ENCODE assay signal across 8 mouse cellular contexts in the genomic region with DNA sequence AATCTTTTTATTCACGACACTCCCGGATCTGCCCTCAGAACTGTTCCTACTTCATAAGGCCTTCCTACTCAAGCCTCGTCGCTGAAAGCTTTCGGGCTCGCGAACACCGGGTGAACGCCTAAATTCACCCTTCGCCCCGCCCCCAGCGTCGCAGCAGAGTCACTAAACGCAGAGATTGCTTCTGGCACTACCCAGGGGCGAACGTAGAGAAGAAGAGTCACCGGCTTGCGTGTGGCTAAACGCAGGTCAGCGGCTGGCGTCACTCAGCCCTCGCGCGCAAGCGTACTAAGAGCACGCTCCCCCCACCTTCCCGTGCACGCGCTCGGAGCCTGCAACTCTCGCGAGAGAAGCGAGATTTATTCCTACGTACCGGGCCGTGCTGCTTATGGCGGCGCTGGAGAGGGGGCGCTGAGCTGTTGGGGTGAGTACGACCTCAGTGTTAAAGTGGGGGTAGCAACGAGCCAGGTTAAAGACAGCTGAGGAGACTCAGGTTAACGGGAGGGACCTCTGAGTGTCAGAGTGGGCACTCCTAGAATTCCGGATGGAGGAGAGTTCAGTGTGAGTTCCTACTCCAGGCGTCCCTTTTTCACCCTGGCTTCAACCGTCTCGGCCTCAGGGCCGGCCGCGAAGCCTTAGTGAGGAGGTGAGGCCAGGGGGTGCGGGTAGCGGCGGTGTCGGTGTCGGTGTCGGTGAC. TPM values are rescaled to one million over a fixed set of nuclear protein-coding genes. Genes with fewer than 3 reads are reported as not detected.
DNase-seq lines count a peak whose midpoint lies in the region; ATAC-seq and TF ChIP-seq lines count a peak whose summit lies in the region.

A gene (plus strand): TSS at position 178 of the 694 bp plus-strand sequence.

- H3K4me2 ChIP-seq in heart, embryonic 11.5 days, result peak within 1 kb of the TSS; percentile 76
- peak within 1 kb of the TSS; percentile 65 for H3K4me2 ChIP-seq in kidney, embryonic 16.5 days (replicated peaks; ENCODE audit: low read depth, low read length)
- H3K4me2 ChIP-seq in myocyte (ENCODE audit: low read depth), result peak within 1 kb of the TSS; percentile 89

- no peak for TF ChIP-seq CTCF in C2C12 (IDR thresholded peaks at IDR 0.05; ENCODE audit: control insufficient read depth, insufficient read depth, insufficient read length)
- TF ChIP-seq CTCF in brain, embryonic 14.5 days (IDR thresholded peaks at IDR 0.05; ENCODE audit: borderline replicate concordance, extremely low read depth, insufficient read depth, insufficient read length), result no peak
- no peak for TF ChIP-seq CTCF in liver, adult 2 months (IDR thresholded peaks at IDR 0.05; ENCODE audit: low read depth, low read length)

- H3K79me3 ChIP-seq in C2C12 (ENCODE audit: low read depth), result peaks cover 41% of the 10 kb centered on the region

- WGBS in heart, embryonic 11.5 days (ENCODE audit: insufficient replicate concordance), result under 1% methylated on average over 55 of the region's 55 CpGs
- under 1% methylated on average over 55 of the region's 55 CpGs for WGBS in kidney, embryonic 16.5 days
- under 1% methylated on average over 55 of the region's 55 CpGs for WGBS in liver, adult 2 months

- ATAC-seq in heart, embryonic 11.5 days (replicated peaks; ENCODE audit: insufficient number of reproducible peaks, low FRiP score, low TSS enrichment), result peak; percentile 93
- peak; percentile 96 for ATAC-seq in kidney, embryonic 16.5 days (ENCODE audit: low FRiP score, low TSS enrichment)

- H3K27me3 ChIP-seq in C2C12 (ENCODE audit: control insufficient read depth, insufficient read depth, insufficient read length), result no peaks in the 10 kb centered on the region
- no peaks in the 10 kb centered on the region; the same call in 1 of the 2 replicates for H3K27me3 ChIP-seq in erythroblast, embryonic 14.5 days (ENCODE audit: control insufficient read depth)
- no peaks in the 10 kb centered on the region for H3K27me3 ChIP-seq in heart, embryonic 11.5 days (ENCODE audit: control insufficient read depth, insufficient read depth, low read length)
- no peaks in the 10 kb centered on the region for H3K27me3 ChIP-seq in kidney, embryonic 16.5 days (ENCODE audit: insufficient read depth, low read length)
- no peaks in the 10 kb centered on the region for H3K27me3 ChIP-seq in liver, adult 2 months (ENCODE audit: control insufficient read depth, insufficient read depth, low read length)
- H3K27me3 ChIP-seq in myocyte (ENCODE audit: control insufficient read depth, insufficient read depth, insufficient read length), result no peaks in the 10 kb centered on the region
- no peaks in the 10 kb centered on the region for H3K27me3 ChIP-seq in splenic B cell, adult 2 months (ENCODE audit: control insufficient read depth, insufficient read depth, low read length, poor library complexity, severe bottlenecking)

- H3K4me1 ChIP-seq in erythroblast, embryonic 14.5 days (ENCODE audit: control insufficient read depth), result peaks cover 36% of the 10 kb centered on the region
- H3K4me1 ChIP-seq in heart, embryonic 11.5 days (ENCODE audit: control insufficient read depth, insufficient read depth, low read length), result no peaks in the 10 kb centered on the region
- H3K4me1 ChIP-seq in kidney, embryonic 16.5 days (ENCODE audit: insufficient read depth, low read length), result peaks cover 18% of the 10 kb centered on the region
- H3K4me1 ChIP-seq in liver, adult 2 months (ENCODE audit: control insufficient read depth, insufficient read depth, low read length), result peaks cover 16% of the 10 kb centered on the region; the same call in 1 of the 2 replicates

- no peaks in the 10 kb centered on the region for H3K9me3 ChIP-seq in erythroblast, embryonic 14.5 days (ENCODE audit: control insufficient read depth, low read length)
- no peaks in the 10 kb centered on the region for H3K9me3 ChIP-seq in heart, embryonic 11.5 days (replicated peaks; ENCODE audit: control insufficient read depth, low read length)
- no peaks in the 10 kb centered on the region for H3K9me3 ChIP-seq in kidney, embryonic 16.5 days (ENCODE audit: low read length)

- peak; percentile 61; the same call in 1 of the 2 replicates for TF ChIP-seq POLR2A in brain, embryonic 14.5 days (IDR thresholded peaks at IDR 0.05; ENCODE audit: borderline replicate concordance, extremely low read depth, insufficient read depth, insufficient read length, poor library complexity, severe bottlenecking)
- peak; percentile 48 for TF ChIP-seq POLR2A in liver, adult 2 months (IDR thresholded peaks at IDR 0.05; ENCODE audit: extremely low read depth, insufficient read depth, low read length)
- TF ChIP-seq POLR2A in myocyte (IDR thresholded peaks at IDR 0.05; ENCODE audit: insufficient read length, low read depth), result peak; percentile 89

- H3ac ChIP-seq in C2C12 (ENCODE audit: control insufficient read depth, insufficient read length, low read depth) (peak within 1 kb of the TSS; percentile 96), myocyte (ENCODE audit: control insufficient read depth, insufficient read length) (peak within 1 kb of the TSS; percentile 64)

- H3K36me3 ChIP-seq in C2C12 (ENCODE audit: control insufficient read depth, insufficient read depth) (peaks cover 11% of the 10 kb centered on the region), myocyte (ENCODE audit: control insufficient read depth, insufficient read depth) (peaks cover 4% of the 10 kb centered on the region)
- H3K36me3 ChIP-seq in erythroblast, embryonic 14.5 days (ENCODE audit: control insufficient read depth), result peaks cover 10% of the 10 kb centered on the region
- no peaks in the 10 kb centered on the region for H3K36me3 ChIP-seq in heart, embryonic 11.5 days (ENCODE audit: control insufficient read depth, insufficient read depth, low read length)
- no peaks in the 10 kb centered on the region for H3K36me3 ChIP-seq in kidney, embryonic 16.5 days (ENCODE audit: insufficient read depth, low read length)
- no peaks in the 10 kb centered on the region for H3K36me3 ChIP-seq in liver, adult 2 months (ENCODE audit: control insufficient read depth, insufficient read depth, low read length)
- no peaks in the 10 kb centered on the region; the same call in 1 of the 2 replicates for H3K36me3 ChIP-seq in splenic B cell, adult 2 months (ENCODE audit: control insufficient read depth, insufficient read depth, low read length, poor library complexity, severe bottlenecking)

- H3K79me2 ChIP-seq in C2C12 (ENCODE audit: control insufficient read depth, insufficient read depth) (peaks cover 50% of the 10 kb centered on the region), myocyte (ENCODE audit: control insufficient read depth, insufficient read depth) (peaks cover 49% of the 10 kb centered on the region)
- H3K79me2 ChIP-seq in liver, adult 2 months (ENCODE audit: control insufficient read depth, insufficient read depth, low read length), result peaks cover 11% of the 10 kb centered on the region; the same call in 1 of the 2 replicates

- peak within 1 kb of the TSS; percentile 98 for H3K27ac ChIP-seq in heart, embryonic 11.5 days (ENCODE audit: low read depth, low read length)
- peak within 1 kb of the TSS; percentile 97 for H3K27ac ChIP-seq in kidney, embryonic 16.5 days (ENCODE audit: low read length)
- H3K27ac ChIP-seq in liver, adult 2 months (replicated peaks; ENCODE audit: insufficient read depth, low read depth, low read length), result peak within 1 kb of the TSS; percentile 91

- H3K4me3 ChIP-seq in C2C12 (ENCODE audit: insufficient read depth, poor library complexity, severe bottlenecking), result peak within 1 kb of the TSS; percentile 100
- H3K4me3 ChIP-seq in erythroblast, embryonic 14.5 days (replicated peaks), result peak within 1 kb of the TSS; percentile 100
- H3K4me3 ChIP-seq in heart, embryonic 11.5 days (ENCODE audit: low read depth, low read length), result peak within 1 kb of the TSS; percentile 99
- H3K4me3 ChIP-seq in kidney, embryonic 16.5 days (ENCODE audit: low read length), result peak within 1 kb of the TSS; percentile 96
- H3K4me3 ChIP-seq in liver, adult 2 months (ENCODE audit: insufficient read depth, low read depth, low read length), result peak within 1 kb of the TSS; percentile 82
- peak within 1 kb of the TSS; percentile 100 for H3K4me3 ChIP-seq in myocyte

- DNase-seq in brain, embryonic 14.5 days (ENCODE audit: low read depth), result peak; percentile 99
- peak; percentile 96 for DNase-seq in liver, adult 2 months (ENCODE audit: extremely low read depth, low read depth, low spot score)
- DNase-seq in splenic B cell, adult 2 months (ENCODE audit: low read depth, low spot score), result peak; percentile 99

- H3K9ac ChIP-seq in heart, embryonic 11.5 days (ENCODE audit: low read depth, low read length), result peak within 1 kb of the TSS; percentile 100
- peak within 1 kb of the TSS; percentile 99 for H3K9ac ChIP-seq in kidney, embryonic 16.5 days (replicated peaks; ENCODE audit: low read length)
- H3K9ac ChIP-seq in liver, adult 2 months (ENCODE audit: low read depth, low read length), result peak within 1 kb of the TSS; percentile 89

TF ChIP-seq in C2C12, 6 proteins besides CTCF, POLR2A, EP300 and RAD21:
- TF ChIP-seq USF1 (IDR thresholded peaks at IDR 0.05; ENCODE audit: low read depth), result no peak
- no peak for TF ChIP-seq MYOG (IDR thresholded peaks at IDR 0.05; ENCODE audit: control insufficient read depth, extremely low read depth, insufficient read length)
- TF ChIP-seq CEBPB (IDR thresholded peaks at IDR 0.05; ENCODE audit: low read depth), result no peak
- peak; percentile 56 for TF ChIP-seq MAX (IDR thresholded peaks at IDR 0.05)

TF ChIP-seq in myocyte, 11 proteins besides CTCF, POLR2A, EP300 and RAD21:
- TF ChIP-seq USF1 (IDR thresholded peaks at IDR 0.05; ENCODE audit: low read depth) (no peak), MYOD1 (IDR thresholded peaks at IDR 0.05; ENCODE audit: control insufficient read depth in 1 of 3, insufficient read length in 2 of 3, low read depth in 2 of 3) (peak in 1 of 3 experiments; percentile 10), MAX (IDR thresholded peaks at IDR 0.05; ENCODE audit: low read depth) (peak; percentile 4), REST (IDR thresholded peaks at IDR 0.05; ENCODE audit: insufficient read depth, insufficient read length) (no peak), TCF12 (IDR thresholded peaks at IDR 0.05; ENCODE audit: insufficient read depth, poor library complexity, severe bottlenecking) (no peak), SRF (IDR thresholded peaks at IDR 0.05; ENCODE audit: control insufficient read depth, insufficient read length, low read depth) (peak; percentile 53), POLR2AphosphoS2 (IDR thresholded peaks at IDR 0.05; ENCODE audit: insufficient read length, low read depth) (peak; percentile 84)
TF ChIP-seq in myocyte: peak in this region for 4.

RNA-seq across cellular contexts. Expression of the gene that starts here (rescaled TPM):
- polyA plus RNA-seq in C2C12 (2012; fragmentation: generic; extraction: Trizol) (68.4 TPM), myocyte (2012; fragmentation: generic; extraction: Trizol) (112 TPM)
- polyA plus RNA-seq in brain, embryonic 14.5 days (2012; rRNA removed), result 61.0 and 122 TPM in 2 replicates
- 1.4 and 2.0 TPM in 2 replicates for polyA plus RNA-seq in erythroblast, embryonic 14.5 days (2012)
- 335 and 357 TPM in 2 replicates for polyA plus RNA-seq in heart, embryonic 11.5 days (2014; fragmentation: Nextera tagmentation; extraction: Ambion mirVana)
- polyA plus RNA-seq in kidney, embryonic 16.5 days (2015; fragmentation: Nextera tagmentation; extraction: Ambion mirVana), result 349 and 364 TPM in 2 replicates
- 210 and 237 TPM in 2 replicates for total RNA-seq in liver, adult 2 months (2014; rRNA removed)
- polyA plus RNA-seq in liver, adult 2 months (2012; rRNA removed), result 16.7 and 17.9 TPM in 2 replicates

Comparison
In these comparisons a context has a peak if more than half of its experiments do, and no peak if none do; other contexts are left out.
1. Peak in every context shown above with its lines: DNase-seq, ATAC-seq, H3K4me3 ChIP-seq and H3K27ac ChIP-seq.